Mouse (Mus musculus): ENCODE measurements around the gene Retn. TPM values are rescaled to one million over a fixed set of nuclear protein-coding genes. Genes with fewer than 3 reads are reported as not detected.

Retn gene
- total and polyA plus RNA-seq, 2 experiments from 2014 or later = not detected

- Histone ChIP-seq H3K9ac (replicated peaks; ENCODE audit: low read depth, low read length) (peak within 1 kb of the TSS; percentile 96), H3K4me1 (ENCODE audit: control insufficient read depth, insufficient read depth) (0 out of 2 replicates have a peak, but pooled peaks cover 10% of the 10 kb centered on the region), H3K4me3 (ENCODE audit: low read depth, low read length) (peak within 1 kb of the TSS; percentile 99), H3K36me3 (replicated peaks; ENCODE audit: control insufficient read depth, insufficient read depth, low read length) (peaks cover 24% of the 10 kb centered on the region), H3K27me3 (ENCODE audit: control insufficient read depth, insufficient read depth, low read length) (no peaks in the 10 kb centered on the region), H3K27ac (ENCODE audit: low read depth) (peak within 1 kb of the TSS; percentile 95), H3K4me2 (ENCODE audit: low read depth, low read length) (peak within 1 kb of the TSS; percentile 91), H3K9me3 (replicated peaks; ENCODE audit: control insufficient read depth, low read length) (no peaks in the 10 kb centered on the region)
- ATAC-seq (ENCODE audit: insufficient read depth, low read depth) (peak; percentile 93), DNase-seq (ENCODE audit: low spot score) (peak; percentile 95)
- TF ChIP-seq EP300 (IDR thresholded peaks at IDR 0.05; ENCODE audit: low read depth) (no peak), CTCF (IDR thresholded peaks at IDR 0.05; ENCODE audit: low read depth) (peak; percentile 90)
- WGBS = under 1% methylated on average over 61 of the region's 61 CpGs
These were observed 20.8 kb downstream of the Retn start, which contains the start of gene Trappc5 for GRCm38 (mm10) chr8:3676131-3676992. Gene Trappc5, plus strand, starts transcription at chr8:3676299.

GRCm38 (mm10) chr8:3676993-3677579 lies 21.5 kb downstream of the Retn start:
- no peak for TF ChIP-seq EP300 (IDR thresholded peaks at IDR 0.05; ENCODE audit: low read depth)
- TF ChIP-seq CTCF (IDR thresholded peaks at IDR 0.05; ENCODE audit: low read depth) = no peak
- WGBS = 2% methylated on average over 15 of the region's 15 CpGs
- H3K27ac ChIP-seq (ENCODE audit: low read depth) = peak overlapping the region; percentile 95
- DNase-seq (ENCODE audit: low spot score) (peak; percentile 16), ATAC-seq (ENCODE audit: insufficient read depth, low read depth) (peak; percentile 1; the same call in 1 of the 2 replicates)
- peak overlapping the region; percentile 91 for H3K4me2 ChIP-seq (ENCODE audit: low read depth, low read length)
- H3K4me1 ChIP-seq (ENCODE audit: control insufficient read depth, insufficient read depth) = 0 out of 2 replicates have a peak, but pooled peaks cover 10% of the 10 kb centered on the region
- H3K27me3 ChIP-seq (ENCODE audit: control insufficient read depth, insufficient read depth, low read length) = no peaks in the 10 kb centered on the region
- no peaks in the 10 kb centered on the region for H3K9me3 ChIP-seq (replicated peaks; ENCODE audit: control insufficient read depth, low read length)
- peaks cover 26% of the 10 kb centered on the region for H3K36me3 ChIP-seq (replicated peaks; ENCODE audit: control insufficient read depth, insufficient read depth, low read length)
- H3K4me3 ChIP-seq (ENCODE audit: low read depth, low read length) = peak overlapping the region; percentile 99
- H3K9ac ChIP-seq (replicated peaks; ENCODE audit: low read depth, low read length) = peak overlapping the region; percentile 96

GRCm38 (mm10) chr8:3678831-3679230 lies 23.3 kb downstream of the Retn start:
- peaks cover 26% of the 10 kb centered on the region for H3K36me3 ChIP-seq (replicated peaks; ENCODE audit: control insufficient read depth, insufficient read depth, low read length)
- no peak for TF ChIP-seq CTCF (IDR thresholded peaks at IDR 0.05; ENCODE audit: low read depth)
- TF ChIP-seq EP300 (IDR thresholded peaks at IDR 0.05; ENCODE audit: low read depth) = no peak
- H3K27me3 ChIP-seq (ENCODE audit: control insufficient read depth, insufficient read depth, low read length) = no peaks in the 10 kb centered on the region
- DNase-seq (ENCODE audit: low spot score) = no peak
- 0 out of 2 replicates have a peak, but pooled peaks cover 10% of the 10 kb centered on the region for H3K4me1 ChIP-seq (ENCODE audit: control insufficient read depth, insufficient read depth)
- H3K27ac ChIP-seq (ENCODE audit: low read depth) = no peak overlapping the region
- WGBS = 95% methylated on average over 23 of the region's 23 CpGs
- no peak for ATAC-seq (ENCODE audit: insufficient read depth, low read depth)
- no peaks in the 10 kb centered on the region for H3K9me3 ChIP-seq (replicated peaks; ENCODE audit: control insufficient read depth, low read length)
- H3K4me2 ChIP-seq (ENCODE audit: low read depth, low read length) = no peak overlapping the region
- H3K9ac ChIP-seq (replicated peaks; ENCODE audit: low read depth, low read length) = no peak overlapping the region
- H3K4me3 ChIP-seq (ENCODE audit: low read depth, low read length) = no peak overlapping the region

- H3K9me3 ChIP-seq (replicated peaks; ENCODE audit: control insufficient read depth, low read length) = no peaks in the 10 kb centered on the region
- H3K27ac ChIP-seq (ENCODE audit: low read depth) = no peak overlapping the region
- no peak overlapping the region for H3K4me2 ChIP-seq (ENCODE audit: low read depth, low read length)
- 95% methylated on average over 23 of the region's 23 CpGs for WGBS
- H3K36me3 ChIP-seq (replicated peaks; ENCODE audit: control insufficient read depth, insufficient read depth, low read length) = peaks cover 26% of the 10 kb centered on the region
- no peaks in the 10 kb centered on the region for H3K27me3 ChIP-seq (ENCODE audit: control insufficient read depth, insufficient read depth, low read length)
- H3K4me3 ChIP-seq (ENCODE audit: low read depth, low read length) = no peak overlapping the region
- H3K9ac ChIP-seq (replicated peaks; ENCODE audit: low read depth, low read length) = no peak overlapping the region
- ATAC-seq (ENCODE audit: insufficient read depth, low read depth) (no peak), DNase-seq (ENCODE audit: low spot score) (no peak)
- H3K4me1 ChIP-seq (ENCODE audit: control insufficient read depth, insufficient read depth) = 0 out of 2 replicates have a peak, but pooled peaks cover 10% of the 10 kb centered on the region
- TF ChIP-seq CTCF (IDR thresholded peaks at IDR 0.05; ENCODE audit: low read depth) = no peak
- TF ChIP-seq EP300 (IDR thresholded peaks at IDR 0.05; ENCODE audit: low read depth) = no peak
These were observed 23.7 kb downstream of the Retn start for GRCm38 (mm10) chr8:3679236-3679635.

GRCm38 (mm10) chr8:3679656-3680055 lies 24.1 kb downstream of the Retn start:
- Histone ChIP-seq H3K27ac (ENCODE audit: low read depth) (no peak overlapping the region), H3K4me2 (ENCODE audit: low read depth, low read length) (no peak overlapping the region), H3K27me3 (ENCODE audit: control insufficient read depth, insufficient read depth, low read length) (no peaks in the 10 kb centered on the region), H3K9me3 (replicated peaks; ENCODE audit: control insufficient read depth, low read length) (no peaks in the 10 kb centered on the region), H3K4me1 (ENCODE audit: control insufficient read depth, insufficient read depth) (0 out of 2 replicates have a peak, but pooled peaks cover 10% of the 10 kb centered on the region), H3K9ac (replicated peaks; ENCODE audit: low read depth, low read length) (no peak overlapping the region), H3K36me3 (replicated peaks; ENCODE audit: control insufficient read depth, insufficient read depth, low read length) (peaks cover 26% of the 10 kb centered on the region), H3K4me3 (ENCODE audit: low read depth, low read length) (no peak overlapping the region)
- ATAC-seq (ENCODE audit: insufficient read depth, low read depth) (no peak), DNase-seq (ENCODE audit: low spot score) (no peak)
- 66% methylated on average over 5 of the region's 5 CpGs for WGBS
- no peak for TF ChIP-seq CTCF (IDR thresholded peaks at IDR 0.05; ENCODE audit: low read depth)
- TF ChIP-seq EP300 (IDR thresholded peaks at IDR 0.05; ENCODE audit: low read depth) = no peak

Measured in heart, postnatal 0 days (tissue).